Mouse (Mus musculus) heart, embryonic 16.5 days (tissue): ENCODE results near the gene Kif6. TPM values are rescaled to one million over a fixed set of nuclear protein-coding genes. Genes with fewer than 3 reads are reported as not detected.
A peak's percentile ranks its signal among the peaks of the same experiment; 100 is the strongest.

ENCODE experiments used
- ATAC-seq: fragments of 200-750 bp; cut with Nextera tagmentation; replicated peaks from 2 replicates; pipeline ENCODE4 v1.8.0; 2017; ENCODE audit warnings: moderate number of reproducible peaks; ENCODE audit not compliant: insufficient read depth, low FRiP score; ENCODE audit errors: extremely low read depth
- H3K27ac ChIP-seq: fragments of 300-500 bp; sonication (generic); 2 replicates; pipeline ENCODE4 v1.5.1; 2014; ENCODE audit warnings: mild to moderate bottlenecking, low read length, control low read depth, moderate library complexity
- H3K27me3 ChIP-seq: fragments of 300-500 bp; sonication (generic); 2 replicates; pipeline ENCODE4 v1.6.1; 2014; ENCODE audit warnings: low read length, mixed read lengths; ENCODE audit not compliant: control insufficient read depth, insufficient read depth
- H3K36me3 ChIP-seq: fragments of 300-500 bp; sonication (generic); 2 replicates; pipeline ENCODE4 v1.6.1; 2014; ENCODE audit not compliant: control insufficient read depth, insufficient read depth
- H3K4me1 ChIP-seq: fragments of 300-500 bp; sonication (generic); 2 replicates; pipeline ENCODE4 v1.6.1; 2014; ENCODE audit warnings: low read length, mixed read lengths; ENCODE audit not compliant: control insufficient read depth, insufficient read depth
- H3K4me2 ChIP-seq: fragments of 300-500 bp; sonication (generic); 2 replicates; pipeline ENCODE4 v1.6.1; 2014; ENCODE audit warnings: low read depth, mild to moderate bottlenecking, control low read depth, low read length
- H3K4me3 ChIP-seq: fragments of 300-500 bp; sonication (generic); 2 replicates; pipeline ENCODE4 v1.5.1; 2014; ENCODE audit warnings: mild to moderate bottlenecking, control low read depth, low read length
- H3K9ac ChIP-seq: fragments of 300-500 bp; sonication (generic); 2 replicates; pipeline ENCODE4 v1.6.1; 2014; ENCODE audit warnings: low read length, control low read depth
- H3K9me3 ChIP-seq: fragments of 300-500 bp; sonication (generic); replicated peaks from 2 replicates; pipeline ENCODE4 v1.6.1; 2016; ENCODE audit warnings: low read length; ENCODE audit not compliant: control insufficient read depth
- WGBS: fragments of 180-500 bp; shearing (Covaris S2); extraction: QIAGEN DNeasy Blood & Tissue Kit; methylation state at CpG from one replicate; pipeline ENCODE4 v1.1.7; 2014; 5-methylcytosine and 5-hydroxymethylcytosine counted together
- polyA plus RNA-seq: library from polyadenylated mRNA; unstranded; fragments of >200 nt; fragmentation: Nextera tagmentation; extraction: Ambion mirVana; gene quantifications from 2 replicates; pipeline ENCODE4 v1.2.1, GENCODE M21; 2015

Gene Kif6
- polyA plus RNA-seq, 1 experiment from 2014 or later, result 2.7 TPM

DNA sequence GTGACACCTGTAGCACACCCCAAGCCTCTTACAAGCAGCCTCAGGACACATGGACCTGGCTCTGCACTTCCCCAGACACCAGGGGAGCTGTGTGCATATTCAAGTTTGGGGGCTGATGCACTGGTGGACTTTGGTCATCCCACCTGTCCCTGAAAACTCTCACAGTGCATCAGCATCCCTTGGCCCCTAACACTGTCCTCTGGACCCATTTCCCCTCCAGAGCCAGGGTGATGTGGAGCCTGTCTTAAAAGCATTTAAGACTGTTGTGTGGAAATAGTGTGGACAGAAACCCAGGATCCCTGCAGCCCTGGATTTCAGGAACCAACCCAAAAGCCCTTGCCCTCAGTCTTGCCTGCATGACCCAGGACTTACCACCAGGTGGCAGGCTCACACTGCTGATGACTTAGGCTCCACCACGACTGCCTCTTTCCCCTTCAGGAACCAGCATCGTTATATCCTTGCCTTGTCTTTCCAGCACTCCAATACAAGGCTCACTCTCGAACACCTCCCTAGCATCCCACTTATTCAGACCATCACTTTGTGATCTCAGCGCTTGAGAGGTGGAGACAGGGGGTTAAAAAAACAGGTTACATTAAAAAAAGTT is 320.8 kb downstream of the Kif6 start:
- Histone ChIP-seq H3K4me2 (no peak overlapping the region), H3K4me3 (no peak overlapping the region), H3K27ac (no peak overlapping the region), H3K9ac (no peak overlapping the region), H3K9me3 (no peaks in the 10 kb centered on the region), H3K27me3 (peaks cover 17% of the 10 kb centered on the region), H3K36me3 (no peaks in the 10 kb centered on the region), H3K4me1 (no peaks in the 10 kb centered on the region)
- no peak; the same call in 1 of the 2 replicates for ATAC-seq
- WGBS, result 2% methylated on average over 4 of the region's 4 CpGs

DNA sequence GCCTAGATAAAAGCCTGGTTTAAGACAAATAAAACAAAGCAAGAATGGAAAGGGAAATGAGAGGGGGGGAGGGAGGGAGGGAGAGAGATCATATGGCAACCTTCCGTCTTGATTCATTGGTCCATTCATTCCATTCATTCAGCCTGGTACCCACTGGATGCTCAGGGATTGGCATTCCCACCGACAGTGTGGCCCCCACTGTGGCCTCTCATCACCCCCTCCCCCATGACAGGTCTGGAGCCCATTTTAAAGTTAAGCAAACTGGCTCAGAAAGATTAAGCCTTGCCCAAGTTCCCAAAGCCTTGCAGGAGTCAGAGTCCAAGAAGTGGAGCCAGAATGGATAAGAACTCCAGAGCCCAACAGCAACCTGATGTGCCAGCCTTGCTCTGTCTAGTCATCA is 321.3 kb downstream of the Kif6 start:
- H3K36me3 ChIP-seq, result no peaks in the 10 kb centered on the region
- H3K4me1 ChIP-seq, result no peaks in the 10 kb centered on the region

DNA sequence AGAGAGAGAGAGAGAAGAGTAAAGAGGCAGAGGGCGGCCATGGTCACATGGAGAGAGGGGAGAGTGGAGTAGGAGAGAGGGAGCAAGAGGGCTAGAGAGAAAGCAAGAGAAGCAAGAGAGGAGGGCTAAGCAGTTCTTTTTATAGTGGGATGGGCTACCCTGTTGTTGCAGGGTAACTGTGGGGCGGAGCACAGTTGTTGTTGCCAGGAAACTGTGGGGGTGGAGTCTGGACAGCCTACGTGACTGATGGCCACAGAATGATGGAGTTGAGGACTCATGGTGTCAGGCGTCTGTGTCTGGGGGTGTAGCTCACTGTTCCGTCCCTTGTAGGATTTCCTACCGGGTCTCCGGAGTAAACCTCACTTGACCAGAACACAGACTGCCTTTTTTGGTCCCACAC is 324.2 kb downstream of the Kif6 start:
- H3K9ac ChIP-seq, result no peak overlapping the region
- H3K27ac ChIP-seq, result no peak overlapping the region
- H3K4me1 ChIP-seq, result no peaks in the 10 kb centered on the region
- 75% methylated on average over 7 of the region's 7 CpGs for WGBS
- H3K4me3 ChIP-seq, result no peak overlapping the region
- H3K27me3 ChIP-seq, result peaks cover 11% of the 10 kb centered on the region
- no peaks in the 10 kb centered on the region for H3K36me3 ChIP-seq
- ATAC-seq, result no peak
- no peaks in the 10 kb centered on the region for H3K9me3 ChIP-seq
- no peak overlapping the region for H3K4me2 ChIP-seq

More for the DNA sequence above, 321.3 kb downstream of the Kif6 start:
- Histone ChIP-seq H3K4me2 (no peak overlapping the region), H3K4me3 (no peak overlapping the region), H3K27me3 (peaks cover 17% of the 10 kb centered on the region), H3K27ac (no peak overlapping the region), H3K9ac (no peak overlapping the region), H3K9me3 (no peaks in the 10 kb centered on the region)
- no peak for ATAC-seq
- WGBS, result 32% methylated on average over 2 of the region's 2 CpGs

DNA sequence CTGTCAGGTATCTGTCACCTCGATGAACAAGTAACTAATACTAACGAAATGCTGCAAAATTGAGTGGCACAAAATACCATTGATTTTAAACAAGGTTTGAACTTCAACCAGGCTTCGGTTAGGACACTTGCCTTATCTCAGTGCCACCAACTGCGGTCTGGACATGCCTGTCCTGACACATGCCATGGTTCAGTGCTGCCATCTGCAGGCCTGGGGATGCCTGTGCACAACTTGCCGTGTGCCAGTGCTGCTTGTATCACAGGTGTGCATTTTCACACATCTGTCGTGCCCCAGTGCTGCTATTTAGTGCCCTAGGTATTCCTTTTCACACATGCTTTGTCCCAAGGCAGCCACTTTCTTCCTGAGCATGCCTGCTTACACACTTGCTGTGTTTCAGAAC is 327.7 kb downstream of the Kif6 start:
- H3K4me2 ChIP-seq, result no peak overlapping the region
- no peaks in the 10 kb centered on the region for H3K27me3 ChIP-seq
- H3K4me3 ChIP-seq, result no peak overlapping the region
- no peaks in the 10 kb centered on the region for H3K9me3 ChIP-seq
- no peak overlapping the region for H3K27ac ChIP-seq
- H3K9ac ChIP-seq, result no peak overlapping the region
- WGBS, result 67% methylated on average over 6 of the region's 6 CpGs
- no peak for ATAC-seq
- no peaks in the 10 kb centered on the region for H3K36me3 ChIP-seq
- H3K4me1 ChIP-seq, result no peaks in the 10 kb centered on the region

DNA sequence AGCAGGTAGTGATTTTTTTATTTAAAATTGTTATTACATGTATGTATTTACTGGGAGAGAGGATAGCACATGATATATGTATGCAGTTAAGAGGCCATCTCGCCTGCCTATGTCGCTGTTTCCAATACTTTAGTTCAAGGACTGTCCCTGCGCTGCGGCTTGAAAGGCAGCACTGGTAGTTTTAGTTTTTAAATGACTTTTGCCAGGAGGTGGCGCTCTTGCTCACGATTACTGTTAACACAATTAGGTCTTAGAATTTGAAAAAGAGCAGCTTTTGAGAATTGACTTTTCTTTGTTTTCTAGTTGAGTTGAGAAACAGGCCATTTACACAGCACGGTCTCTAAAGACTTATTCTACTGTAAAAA is 336.5 kb downstream of the Kif6 start:
- Histone ChIP-seq H3K27ac (peak overlapping the region; percentile 75), H3K4me1 (peaks cover 8% of the 10 kb centered on the region), H3K9ac (peak overlapping the region; percentile 59; the same call in 1 of the 2 replicates), H3K9me3 (no peaks in the 10 kb centered on the region), H3K4me3 (peak overlapping the region; percentile 37), H3K36me3 (no peaks in the 10 kb centered on the region), H3K4me2 (peak overlapping the region; percentile 56), H3K27me3 (no peaks in the 10 kb centered on the region)
- no peak for ATAC-seq
- 9% methylated on average over 7 of the region's 7 CpGs for WGBS

DNA sequence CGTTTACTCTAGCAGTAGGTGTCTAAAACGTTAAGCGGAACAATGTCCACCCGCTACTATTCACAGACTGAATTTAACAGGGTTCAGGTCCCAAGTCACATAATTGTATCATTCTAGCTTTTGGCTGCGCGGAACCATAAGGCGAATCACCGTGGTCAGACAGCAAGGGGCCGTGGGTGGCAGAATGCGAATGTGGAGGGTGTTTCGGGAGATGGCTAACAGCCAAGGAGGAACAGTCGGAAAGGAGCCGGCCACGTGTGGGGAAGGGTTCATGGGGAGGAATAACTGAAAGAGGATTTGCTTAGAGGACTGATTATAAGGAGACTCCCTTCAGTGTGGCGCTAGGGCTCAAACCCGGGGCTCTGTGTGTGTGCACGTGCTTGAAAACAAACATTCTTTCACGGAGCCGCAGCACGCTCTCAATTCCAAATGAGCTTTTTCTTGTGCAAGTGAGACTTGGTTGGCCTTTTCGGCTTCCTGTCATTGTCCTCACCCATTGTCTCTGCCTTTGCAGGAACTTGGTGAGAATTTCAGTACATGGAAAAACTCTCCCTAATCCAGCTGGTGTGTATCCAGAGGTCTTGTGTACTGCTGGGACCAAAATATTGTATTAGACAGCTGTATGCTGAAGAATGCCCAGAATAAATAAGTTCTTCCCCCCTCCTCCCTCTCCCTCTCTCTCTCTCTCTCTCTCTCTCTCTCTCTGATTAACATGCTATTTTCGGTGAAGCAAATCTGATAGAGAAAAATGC is 337.1 kb downstream of the Kif6 start:
- H3K9ac ChIP-seq, result peak overlapping the region; percentile 59; the same call in 1 of the 2 replicates
- peak; percentile 67 for ATAC-seq
- H3K9me3 ChIP-seq, result no peaks in the 10 kb centered on the region

DNA sequence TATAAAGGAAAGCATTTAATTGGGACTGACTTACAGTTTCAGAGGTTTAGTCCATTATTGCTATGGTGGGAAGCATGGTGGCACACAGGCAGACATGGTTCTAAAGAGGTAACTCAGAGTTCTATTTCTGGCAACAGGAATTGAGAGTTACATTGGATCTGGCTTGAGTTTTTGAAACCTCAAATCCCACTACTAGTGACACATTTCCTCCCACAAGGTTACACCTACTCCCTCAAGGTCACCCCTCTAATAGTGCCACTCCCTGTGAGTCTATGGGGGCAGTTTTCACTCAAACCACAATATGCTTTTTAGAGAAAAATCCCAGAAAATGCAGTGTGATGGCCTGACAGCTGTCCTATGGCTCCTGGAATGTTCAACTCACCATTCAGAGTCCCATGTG is 344.1 kb downstream of the Kif6 start:
- Histone ChIP-seq H3K4me3 (no peak overlapping the region), H3K4me1 (no peaks in the 10 kb centered on the region), H3K27me3 (no peaks in the 10 kb centered on the region), H3K36me3 (no peaks in the 10 kb centered on the region), H3K9me3 (no peaks in the 10 kb centered on the region; the same call in 1 of the 2 replicates), H3K9ac (no peak overlapping the region), H3K4me2 (no peak overlapping the region), H3K27ac (no peak overlapping the region)
- no peak for ATAC-seq

More for the DNA sequence above, 337.1 kb downstream of the Kif6 start:
- H3K36me3 ChIP-seq, result no peaks in the 10 kb centered on the region
- 39% methylated on average over 22 of the region's 22 CpGs for WGBS
- H3K4me2 ChIP-seq, result peak overlapping the region; percentile 56
- H3K27me3 ChIP-seq, result no peaks in the 10 kb centered on the region
- H3K4me3 ChIP-seq, result peak overlapping the region; percentile 37
- H3K4me1 ChIP-seq, result peaks cover 8% of the 10 kb centered on the region
- peak overlapping the region; percentile 75 for H3K27ac ChIP-seq

Other genes with a start within 250 kb of the Kif6 start
- gene Mocs1, start 186.8 kb upstream of the Kif6 start, polyA plus RNA-seq, result 5.8 and 6.1 TPM in 2 replicates
- gene Daam2, start 50.8 kb upstream of the Kif6 start, polyA plus RNA-seq, result 3.4 and 5.6 TPM in 2 replicates